Mouse (Mus musculus) embryonic fibroblast, embryonic 13.5 days (primary cell): ENCODE measurements around the gene Ddx6.
A peak's percentile ranks its signal among the peaks of the same experiment; 100 is the strongest.

Experiments
- CTCF ChIP-seq: IDR thresholded peaks from 2 replicates; pipeline ENCODE4 v1.5.1; 2011; ENCODE audit warnings: mild to moderate bottlenecking, control low read depth, low read length, moderate library complexity, borderline replicate concordance; ENCODE audit not compliant: insufficient read depth
- POLR2A ChIP-seq: IDR thresholded peaks from 2 replicates; pipeline ENCODE4 v1.6.1; 2011; ENCODE audit warnings: low read depth, mild to moderate bottlenecking, control low read depth, low read length, moderate library complexity

- TF ChIP-seq CTCF, result no peak
- peak; percentile 28; the same call in 1 of the 2 replicates for TF ChIP-seq POLR2A
Measured at GRCm38 (mm10) chr9:44598899-44599495, 5.7 kb upstream of the Ddx6 start.
